Mouse (Mus musculus) right cerebral cortex, postnatal 4 days (tissue): ENCODE results near the gene Gm38394.

Source experiments
- DNase-seq: peaks from one replicate; pipeline ENCODE4 v3.0.0-alpha.2; 2022

Gene Gm38394

GRCm38 (mm10) chr1:133663427-133663826 lies 2.3 kb upstream of the Gm38394 start:
- no peak for DNase-seq

GRCm38 (mm10) chr1:133662941-133663340 lies 1.8 kb upstream of the Gm38394 start:
- no peak for DNase-seq

GRCm38 (mm10) chr1:133660466-133661202 lies 484 bp downstream of the Gm38394 start, which contains the start of gene Zbed6:
Gene Zbed6, minus strand, starts transcription at chr1:133660885.
- peak; percentile 90 for DNase-seq

- no peak for DNase-seq
Measured at GRCm38 (mm10) chr1:133658878-133659277, 2.2 kb downstream of the Gm38394 start.

- DNase-seq = no peak
Measured at GRCm38 (mm10) chr1:133656811-133657210, 4.3 kb downstream of the Gm38394 start.

GRCm38 (mm10) chr1:133653033-133653432 lies 8.1 kb downstream of the Gm38394 start:
- no peak for DNase-seq

- no peak for DNase-seq
Measured at GRCm38 (mm10) chr1:133650288-133651055, 10.6 kb downstream of the Gm38394 start.

GRCm38 (mm10) chr1:133645652-133646051 lies 15.5 kb downstream of the Gm38394 start:
- no peak for DNase-seq

- no peak for DNase-seq
Measured at GRCm38 (mm10) chr1:133641163-133641562, 20.0 kb downstream of the Gm38394 start.

GRCm38 (mm10) chr1:133638517-133638916 lies 22.6 kb downstream of the Gm38394 start:
- DNase-seq = no peak

- DNase-seq = no peak
Measured at GRCm38 (mm10) chr1:133632168-133632567, 28.9 kb downstream of the Gm38394 start.

- no peak for DNase-seq
Measured at GRCm38 (mm10) chr1:133625052-133625451, 36.1 kb downstream of the Gm38394 start.

- no peak for DNase-seq
Measured at GRCm38 (mm10) chr1:133618311-133618710, 42.8 kb downstream of the Gm38394 start.

GRCm38 (mm10) chr1:133617908-133618307 lies 43.2 kb downstream of the Gm38394 start:
- no peak for DNase-seq

- DNase-seq = no peak
Measured at GRCm38 (mm10) chr1:133613817-133614216, 47.3 kb downstream of the Gm38394 start.

- no peak for DNase-seq
Measured at GRCm38 (mm10) chr1:133611436-133611835, 49.7 kb downstream of the Gm38394 start.

- DNase-seq = no peak
Measured at GRCm38 (mm10) chr1:133610601-133611000, 50.5 kb downstream of the Gm38394 start.

- peak; percentile 99 for DNase-seq
Measured at GRCm38 (mm10) chr1:133609771-133610502, 51.2 kb downstream of the Gm38394 start, which contains the start of gene Snrpe. Gene Snrpe, minus strand, starts transcription at chr1:133610291.

GRCm38 (mm10) chr1:133603174-133603573 lies 57.9 kb downstream of the Gm38394 start:
- no peak for DNase-seq

GRCm38 (mm10) chr1:133596298-133597007 lies 64.7 kb downstream of the Gm38394 start:
- DNase-seq = no peak

- DNase-seq = no peak
Measured at GRCm38 (mm10) chr1:133585995-133586537, 75.1 kb downstream of the Gm38394 start.

- DNase-seq = no peak
Measured at GRCm38 (mm10) chr1:133571293-133571692, 89.8 kb downstream of the Gm38394 start.
